Mouse (Mus musculus): Measurements from ENCODE around the gene Med12.
"Not testable (repeated sequence)": the region's sequence is repeated elsewhere in the genome, so short reads cannot be mapped to it uniquely, and the experiment has no call there.

Med12 gene

DNA sequence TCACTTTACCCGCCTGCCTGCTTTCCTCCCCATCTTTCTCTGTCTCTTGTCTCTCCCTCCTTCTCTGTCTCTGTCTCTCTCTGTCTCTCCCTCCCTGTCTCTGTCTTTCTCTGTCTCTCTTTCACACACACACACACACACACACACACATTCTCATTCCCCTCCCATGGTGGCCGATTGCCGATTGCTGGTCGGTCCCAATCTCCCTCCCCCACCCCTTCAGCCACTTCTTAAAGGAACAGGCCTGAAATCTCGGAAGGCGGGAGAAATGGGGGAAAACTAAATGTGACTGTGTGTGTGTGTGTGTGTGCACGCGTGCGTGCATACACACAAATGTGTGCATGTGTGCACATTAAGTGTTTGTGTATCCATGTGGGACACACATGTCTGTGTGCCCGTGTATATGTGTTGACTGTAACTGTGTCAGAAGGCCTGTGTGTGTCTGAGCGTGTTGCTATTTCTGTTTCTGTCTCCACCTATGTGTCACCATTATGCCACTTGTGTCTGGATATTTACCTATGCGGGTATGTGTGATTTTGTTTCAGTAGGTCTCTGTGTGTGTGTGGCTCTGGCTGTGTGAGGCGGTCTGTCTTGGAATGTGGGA, 26.7 kb downstream of the Med12 start:
- no peak for DNase-seq

DNA sequence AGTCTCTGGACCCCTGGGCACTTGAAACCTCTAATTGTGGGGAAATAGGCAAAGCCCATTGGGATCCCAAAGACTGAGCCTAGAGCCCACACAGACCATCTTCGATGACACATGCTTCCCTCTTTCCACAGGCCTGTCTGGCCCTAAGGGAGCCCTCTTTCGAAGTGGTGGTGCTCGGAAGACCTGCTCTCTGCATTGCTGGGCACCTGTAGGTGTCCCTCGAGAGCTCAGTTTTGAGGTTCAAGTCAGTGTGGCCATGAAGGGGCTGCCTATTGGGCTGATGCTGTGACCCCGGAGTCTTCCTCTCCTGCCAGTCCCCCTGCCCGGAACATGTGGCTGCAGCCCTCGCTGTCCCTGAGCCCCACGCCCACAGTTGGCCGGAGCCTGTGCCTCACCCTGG, 27.8 kb downstream of the Med12 start:
- DNase-seq, result no peak

DNA sequence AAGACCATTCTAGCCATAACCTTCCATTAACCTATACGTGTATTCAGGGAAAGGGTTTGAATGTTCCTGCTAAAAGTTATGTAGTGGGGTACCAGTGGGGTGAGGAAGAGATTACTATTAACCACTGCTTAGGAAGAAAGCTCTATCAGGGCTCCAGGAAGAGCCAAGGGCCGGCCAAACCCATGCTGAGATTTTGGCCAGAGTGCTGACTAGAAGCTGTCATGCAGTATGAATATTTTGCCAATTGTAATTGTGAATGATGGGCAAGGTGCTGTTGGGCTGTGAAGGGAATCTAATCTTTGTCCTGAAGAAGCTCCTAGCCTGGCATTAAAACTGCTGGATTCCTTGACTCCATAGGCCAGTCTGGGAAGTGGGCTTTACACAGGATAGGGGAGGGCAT, 30.8 kb downstream of the Med12 start:
- DNase-seq, result no peak

DNA sequence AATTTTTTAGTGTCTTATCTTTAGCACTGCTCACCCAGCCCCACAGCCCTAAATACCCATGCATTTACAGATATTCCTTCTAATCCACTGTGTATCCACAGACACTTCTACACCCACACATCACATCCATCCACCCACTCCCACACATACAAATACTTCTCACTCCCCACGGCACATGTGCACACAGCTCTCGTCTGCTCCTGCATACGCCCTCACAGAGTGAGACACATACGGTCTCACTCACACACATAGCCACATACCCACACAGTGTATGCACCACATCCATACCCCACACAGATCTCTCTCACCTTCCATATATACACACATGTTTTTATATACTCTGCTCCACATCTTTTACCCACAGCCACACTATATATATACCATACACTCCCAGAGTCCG, 35.5 kb downstream of the Med12 start:
- no peak for DNase-seq

GRCm38 (mm10) chrX:101313625-101314359, 40.0 kb downstream of the Med12 start:
- DNase-seq, result no peak

DNA sequence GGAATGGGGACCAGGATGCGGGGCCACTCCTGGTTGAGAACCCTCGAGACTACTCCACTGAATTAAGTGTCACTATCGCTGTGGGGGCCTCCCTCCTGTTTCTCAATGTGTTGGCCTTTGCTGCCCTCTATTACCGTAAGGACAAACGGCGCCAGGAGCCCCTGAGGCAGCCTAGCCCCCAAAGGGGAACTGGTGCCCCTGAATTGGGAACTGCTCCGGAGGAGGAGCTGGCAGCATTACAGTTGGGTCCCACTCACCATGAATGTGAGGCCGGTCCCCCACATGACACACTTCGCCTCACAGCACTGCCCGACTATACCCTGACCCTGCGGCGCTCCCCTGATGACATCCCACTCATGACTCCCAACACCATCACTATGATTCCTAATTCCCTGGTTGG, 45.9 kb downstream of the Med12 start:
- DNase-seq, result no peak

- DNase-seq, result no peak
Measured at GRCm38 (mm10) chrX:101325989-101326899, 52.4 kb downstream of the Med12 start.

DNA sequence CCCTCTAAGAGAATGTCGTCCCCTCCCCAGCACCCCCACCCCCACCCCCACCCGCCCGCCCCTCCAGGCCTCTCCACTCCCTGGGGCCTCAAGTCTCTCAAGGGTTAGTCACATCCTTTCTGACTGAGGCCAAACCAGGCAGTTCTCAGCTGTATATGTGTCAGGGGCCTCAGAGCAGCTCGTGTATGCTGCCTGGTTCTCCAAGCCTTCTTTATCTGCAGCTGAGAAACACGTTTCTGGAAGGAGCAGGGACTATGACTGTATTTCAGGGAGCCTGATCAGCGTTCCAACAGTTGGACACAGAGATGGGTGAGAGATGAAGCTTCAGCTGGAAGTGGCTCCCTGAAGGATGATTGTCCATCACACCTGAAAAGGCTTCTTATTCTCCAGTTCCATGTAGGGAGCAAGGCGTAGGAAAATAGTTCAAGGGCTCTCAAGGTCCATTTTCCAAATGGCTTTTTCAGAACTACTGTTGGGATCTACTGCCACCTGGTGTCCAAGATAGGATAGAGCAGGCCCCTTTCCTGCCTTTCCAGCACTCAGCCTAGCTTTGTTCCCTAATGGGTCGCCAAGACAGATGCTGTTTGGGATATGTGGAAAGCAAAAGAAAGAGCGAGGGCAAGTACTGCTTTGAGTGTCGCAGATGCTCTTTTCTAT, 55.7 kb downstream of the Med12 start:
- peak; percentile 33 for DNase-seq

- no peak for DNase-seq
Measured at GRCm38 (mm10) chrX:101332031-101332374, 58.2 kb downstream of the Med12 start.

DNA sequence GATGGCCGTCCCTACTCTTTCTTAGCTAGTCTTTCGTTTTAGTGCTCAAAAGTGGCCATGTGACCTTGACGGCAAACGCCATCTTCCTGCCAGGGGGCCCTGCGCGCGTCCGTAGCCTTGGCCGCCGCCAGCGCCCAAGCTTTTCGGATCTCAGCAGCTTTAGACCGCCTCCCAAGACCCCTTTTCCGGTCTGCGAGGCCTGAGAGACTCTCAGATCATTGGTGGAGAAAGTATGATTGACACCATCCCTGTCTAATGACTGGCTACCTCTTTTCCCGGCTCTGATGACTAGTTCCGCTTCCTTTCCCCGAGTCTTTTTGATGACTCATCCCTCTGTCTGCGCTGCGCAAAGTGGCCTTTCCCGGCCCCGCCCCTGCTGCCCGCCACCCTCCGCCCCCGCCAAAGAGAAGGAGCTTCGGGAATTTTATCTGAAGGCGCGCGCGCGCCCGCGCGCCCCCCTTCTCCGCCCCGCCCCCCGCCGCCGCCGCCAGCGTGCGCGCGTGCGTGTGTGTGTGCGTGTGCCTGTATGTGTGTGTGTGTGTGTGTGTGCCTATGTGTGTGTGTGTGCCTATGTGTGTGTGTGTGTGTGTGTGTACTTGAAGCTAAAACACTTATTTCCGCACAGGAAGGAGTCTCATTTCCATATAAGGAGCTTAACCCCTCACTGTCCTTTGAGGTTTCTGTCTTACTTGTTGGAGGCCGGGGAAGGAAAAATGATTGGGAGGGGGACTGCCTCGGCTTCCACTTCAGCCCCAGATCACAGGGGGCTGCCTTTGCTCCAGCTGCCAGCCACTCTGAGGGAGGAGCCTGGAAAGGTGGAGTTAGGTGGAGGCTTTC, 58.8 kb downstream of the Med12 start:
- peak; percentile 94 for DNase-seq

- DNase-seq, result no peak
Measured at GRCm38 (mm10) chrX:101334606-101335005, 60.8 kb downstream of the Med12 start.

GRCm38 (mm10) chrX:101338666-101339065, 64.8 kb downstream of the Med12 start:
- DNase-seq, result no peak

GRCm38 (mm10) chrX:101342837-101343236, 69.0 kb downstream of the Med12 start:
- not testable (repeated sequence) for DNase-seq

DNA sequence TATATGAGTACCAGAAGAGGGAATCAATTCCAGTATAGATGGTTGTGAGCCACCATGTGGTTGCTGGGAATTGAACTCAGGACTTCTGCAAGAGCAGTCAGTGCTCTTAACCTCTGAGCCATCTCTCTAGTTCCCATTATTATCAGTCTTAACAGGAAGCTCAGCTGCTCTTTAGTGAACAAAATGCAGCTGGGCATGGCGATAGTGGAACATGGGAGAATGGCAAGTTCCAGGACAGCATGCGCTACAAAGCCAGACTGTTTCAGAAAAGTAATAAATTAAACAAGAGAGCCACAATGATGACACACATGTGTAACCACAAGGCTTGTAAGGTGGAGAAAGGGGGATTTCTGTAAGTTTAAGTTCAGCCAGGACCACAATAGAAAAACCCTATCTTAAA, 71.6 kb downstream of the Med12 start:
- DNase-seq, result no peak

GRCm38 (mm10) chrX:101346475-101346874, 72.6 kb downstream of the Med12 start:
- DNase-seq, result no peak
